Mouse (Mus musculus): ENCODE measurements at regions not wholly inside any gene's neighbourhood (a gene's known extent, or its start where the extent isn't known, plus 50 kb on each side); places are given as distances from the start of the nearest gene placed in this dataset.

DNA sequence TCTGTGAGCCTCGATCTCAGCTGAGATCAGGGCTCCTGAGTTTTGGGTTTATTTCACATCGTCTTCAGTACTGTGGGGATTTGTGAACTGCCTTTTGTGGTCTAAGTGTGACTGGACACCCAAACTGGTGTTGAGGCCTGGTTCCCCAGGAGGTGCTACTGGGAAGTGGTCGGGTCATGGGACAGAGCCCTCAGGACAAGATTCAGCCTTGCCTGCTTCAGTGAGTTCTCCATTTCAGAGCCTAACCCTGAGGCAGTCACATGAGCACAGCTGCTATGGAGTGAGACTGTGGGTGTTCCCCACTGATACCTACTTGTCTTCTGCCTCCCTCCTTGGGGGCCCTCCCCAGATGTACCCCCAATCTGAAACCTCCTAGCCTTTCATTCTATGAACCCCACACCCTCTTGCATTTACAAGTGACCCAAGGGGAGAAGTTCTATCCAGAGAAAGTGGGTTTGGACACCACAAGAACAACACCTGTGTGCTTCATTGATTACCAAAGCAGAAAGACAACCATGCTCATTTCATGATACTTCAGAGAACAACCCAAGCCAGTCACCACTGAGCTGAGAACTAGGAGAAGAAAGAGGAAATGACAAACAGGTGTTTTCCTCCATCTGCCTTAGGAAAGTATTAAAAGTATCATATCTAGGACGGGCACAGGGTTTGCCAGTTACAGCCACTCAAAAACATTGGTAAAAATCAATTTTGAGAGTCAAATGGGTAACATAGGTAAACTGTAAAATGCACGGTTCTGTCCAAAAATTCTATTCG, 255.8 kb downstream of the Tle3 start:
- ATAC-seq (ENCODE audit: insufficient read depth, low read depth): no peak
- TF ChIP-seq CTCF (IDR thresholded peaks at IDR 0.05; ENCODE audit: low read depth): no peak
- no peak for TF ChIP-seq EP300 (IDR thresholded peaks at IDR 0.05; ENCODE audit: low read depth)

GRCm38 (mm10) chr9:61622933-61623332, 250.8 kb downstream of the Tle3 start:
- no peaks in the 10 kb centered on the region for H3K9me3 ChIP-seq (replicated peaks; ENCODE audit: control insufficient read depth, low read length)
- no peaks in the 10 kb centered on the region for H3K4me1 ChIP-seq (ENCODE audit: control insufficient read depth, insufficient read depth)
- H3K27ac ChIP-seq (ENCODE audit: low read depth): no peak overlapping the region
- TF ChIP-seq CTCF (IDR thresholded peaks at IDR 0.05; ENCODE audit: low read depth) (no peak), EP300 (IDR thresholded peaks at IDR 0.05; ENCODE audit: low read depth) (no peak)
- H3K4me2 ChIP-seq (ENCODE audit: low read depth, low read length): no peak overlapping the region
- no peak overlapping the region for H3K9ac ChIP-seq (replicated peaks; ENCODE audit: low read depth, low read length)
- H3K27me3 ChIP-seq (ENCODE audit: control insufficient read depth, insufficient read depth, low read length): peaks cover 39% of the 10 kb centered on the region
- ATAC-seq (ENCODE audit: insufficient read depth, low read depth) (no peak), DNase-seq (ENCODE audit: low spot score) (no peak)
- 74% methylated on average over 7 of the region's 7 CpGs for WGBS
- no peak overlapping the region for H3K4me3 ChIP-seq (ENCODE audit: low read depth, low read length)
- no peaks in the 10 kb centered on the region for H3K36me3 ChIP-seq (replicated peaks; ENCODE audit: control insufficient read depth, insufficient read depth, low read length)

More for the DNA sequence above, 255.8 kb downstream of the Tle3 start:
- H3K9me3 ChIP-seq (replicated peaks; ENCODE audit: control insufficient read depth, low read length): no peaks in the 10 kb centered on the region
- H3K36me3 ChIP-seq (replicated peaks; ENCODE audit: control insufficient read depth, insufficient read depth, low read length): no peaks in the 10 kb centered on the region
- whole genome bisulfite sequencing: 71% methylated on average over 6 of the region's 6 CpGs
- H3K4me1 ChIP-seq (ENCODE audit: control insufficient read depth, insufficient read depth): peaks cover 9% of the 10 kb centered on the region
- H3K27ac ChIP-seq (ENCODE audit: low read depth): no peak overlapping the region
- H3K4me2 ChIP-seq (ENCODE audit: low read depth, low read length): no peak overlapping the region
- peaks cover 3% of the 10 kb centered on the region; the same call in 1 of the 2 replicates for H3K27me3 ChIP-seq (ENCODE audit: control insufficient read depth, insufficient read depth, low read length)
- H3K4me3 ChIP-seq (ENCODE audit: low read depth, low read length): no peak overlapping the region
- no peak overlapping the region for H3K9ac ChIP-seq (replicated peaks; ENCODE audit: low read depth, low read length)
- no peak for DNase-seq (ENCODE audit: low spot score)

GRCm38 (mm10) chr9:61621939-61622338, 249.8 kb downstream of the Tle3 start:
- Histone ChIP-seq H3K27ac (ENCODE audit: low read depth) (no peak overlapping the region), H3K4me2 (ENCODE audit: low read depth, low read length) (no peak overlapping the region), H3K9me3 (replicated peaks; ENCODE audit: control insufficient read depth, low read length) (no peaks in the 10 kb centered on the region), H3K4me3 (ENCODE audit: low read depth, low read length) (no peak overlapping the region), H3K4me1 (ENCODE audit: control insufficient read depth, insufficient read depth) (no peaks in the 10 kb centered on the region), H3K27me3 (ENCODE audit: control insufficient read depth, insufficient read depth, low read length) (peaks cover 41% of the 10 kb centered on the region), H3K36me3 (replicated peaks; ENCODE audit: control insufficient read depth, insufficient read depth, low read length) (no peaks in the 10 kb centered on the region), H3K9ac (replicated peaks; ENCODE audit: low read depth, low read length) (no peak overlapping the region)
- no peak for TF ChIP-seq EP300 (IDR thresholded peaks at IDR 0.05; ENCODE audit: low read depth)
- TF ChIP-seq CTCF (IDR thresholded peaks at IDR 0.05; ENCODE audit: low read depth): no peak
- DNase-seq (ENCODE audit: low spot score) (no peak), ATAC-seq (ENCODE audit: insufficient read depth, low read depth) (no peak)
- WGBS: 82% methylated on average over 5 of the region's 5 CpGs

DNA sequence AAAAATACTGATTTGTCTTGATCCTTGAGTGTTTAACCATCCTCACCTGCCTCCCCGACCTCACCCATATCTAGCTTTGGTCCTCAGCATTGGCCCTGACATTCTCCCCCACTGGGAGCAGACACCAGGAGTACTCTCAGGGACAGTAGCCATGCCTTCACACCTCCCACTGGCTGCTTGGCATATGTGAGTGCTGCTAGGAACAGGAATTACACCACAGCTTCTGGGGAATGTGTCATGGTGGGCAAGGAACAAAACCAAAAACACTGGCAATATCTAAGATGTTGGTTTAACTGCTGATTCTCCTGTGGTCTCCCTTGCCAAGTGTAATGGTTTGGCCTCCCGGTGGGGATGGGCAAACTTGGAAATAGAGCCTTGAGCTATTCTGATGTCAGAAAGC, 248.6 kb downstream of the Tle3 start:
- Histone ChIP-seq H3K9ac (replicated peaks; ENCODE audit: low read depth, low read length) (no peak overlapping the region), H3K4me1 (ENCODE audit: control insufficient read depth, insufficient read depth) (no peaks in the 10 kb centered on the region), H3K27me3 (ENCODE audit: control insufficient read depth, insufficient read depth, low read length) (peaks cover 44% of the 10 kb centered on the region), H3K4me3 (ENCODE audit: low read depth, low read length) (no peak overlapping the region), H3K4me2 (ENCODE audit: low read depth, low read length) (no peak overlapping the region), H3K9me3 (replicated peaks; ENCODE audit: control insufficient read depth, low read length) (no peaks in the 10 kb centered on the region), H3K36me3 (replicated peaks; ENCODE audit: control insufficient read depth, insufficient read depth, low read length) (no peaks in the 10 kb centered on the region), H3K27ac (ENCODE audit: low read depth) (no peak overlapping the region)
- no peak for DNase-seq (ENCODE audit: low spot score)
- WGBS: 51% methylated on average over 2 of the region's 2 CpGs
- no peak for TF ChIP-seq CTCF (IDR thresholded peaks at IDR 0.05; ENCODE audit: low read depth)
- TF ChIP-seq EP300 (IDR thresholded peaks at IDR 0.05; ENCODE audit: low read depth): no peak
- ATAC-seq (ENCODE audit: insufficient read depth, low read depth): no peak

GRCm38 (mm10) chr9:61620105-61620504, 247.9 kb downstream of the Tle3 start:
- TF ChIP-seq CTCF (IDR thresholded peaks at IDR 0.05; ENCODE audit: low read depth): no peak
- TF ChIP-seq EP300 (IDR thresholded peaks at IDR 0.05; ENCODE audit: low read depth): no peak
- H3K27me3 ChIP-seq (ENCODE audit: control insufficient read depth, insufficient read depth, low read length): peaks cover 44% of the 10 kb centered on the region

More at GRCm38 (mm10) chr9:61620105-61620504, 247.9 kb downstream of the Tle3 start:
- H3K4me1 ChIP-seq (ENCODE audit: control insufficient read depth, insufficient read depth): no peaks in the 10 kb centered on the region
- 56% methylated on average over 4 of the region's 4 CpGs for WGBS
- no peaks in the 10 kb centered on the region for H3K36me3 ChIP-seq (replicated peaks; ENCODE audit: control insufficient read depth, insufficient read depth, low read length)
- H3K4me3 ChIP-seq (ENCODE audit: low read depth, low read length): no peak overlapping the region
- DNase-seq (ENCODE audit: low spot score) (no peak), ATAC-seq (ENCODE audit: insufficient read depth, low read depth) (no peak)
- H3K27ac ChIP-seq (ENCODE audit: low read depth): no peak overlapping the region
- no peak overlapping the region for H3K4me2 ChIP-seq (ENCODE audit: low read depth, low read length)
- H3K9ac ChIP-seq (replicated peaks; ENCODE audit: low read depth, low read length): no peak overlapping the region
- H3K9me3 ChIP-seq (replicated peaks; ENCODE audit: control insufficient read depth, low read length): no peaks in the 10 kb centered on the region
